Mouse (Mus musculus): ENCODE measurements around the gene Hist2h2aa2.

DNA sequence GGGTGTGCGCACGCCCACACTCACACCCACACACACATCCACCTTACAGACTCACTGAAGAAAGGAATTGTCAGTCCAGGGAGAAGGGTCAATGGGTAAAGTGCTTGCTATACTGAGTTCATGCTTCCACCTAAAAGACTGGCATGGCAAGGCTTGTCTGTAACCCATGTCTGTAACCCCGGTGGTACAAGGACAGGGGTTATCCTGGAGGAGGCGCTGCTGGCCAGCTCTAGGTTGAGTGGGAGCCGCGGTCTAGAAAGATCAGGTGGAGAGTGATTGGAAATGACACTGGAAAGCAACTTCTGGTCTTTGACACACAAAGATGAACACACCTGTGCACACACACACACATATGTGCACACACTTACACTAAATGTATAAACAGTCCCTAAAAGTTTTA, 40.6 kb upstream of the Hist2h2aa2 start:
- TF ChIP-seq ZNF384 (IDR thresholded peaks at IDR 0.05; ENCODE audit: low read depth, low read length) (no peak), ZC3H11A (IDR thresholded peaks at IDR 0.05; ENCODE audit: borderline replicate concordance, low read depth, low read length) (peak; percentile 32; the same call in 1 of the 2 replicates), HCFC1 (IDR thresholded peaks at IDR 0.05; ENCODE audit: borderline replicate concordance, insufficient read depth, low read length) (no peak), CHD2 (IDR thresholded peaks at IDR 0.05; ENCODE audit: low read depth, low read length) (no peak)

Data from ES-E14 (cell line).